Mouse (Mus musculus) gastrocnemius, adult 2 months (tissue): Measurements from ENCODE around the gene Smdt1. TPM values are rescaled to one million over a fixed set of nuclear protein-coding genes. Genes with fewer than 3 reads are reported as not detected.

Source experiments
- DNase-seq: peaks from one replicate; pipeline ENCODE4 v3.0.0; 2022
- H3K27ac ChIP-seq: fragments of 200-600 bp; 2 replicates; pipeline ENCODE4 v1.8.1; 2022; ENCODE audit warnings: mild to moderate bottlenecking
- H3K4me3 ChIP-seq: fragments of 200-600 bp; 2 replicates; pipeline ENCODE4 v1.8.1; 2022; ENCODE audit warnings: mild to moderate bottlenecking, moderate library complexity
- CTCF ChIP-seq: fragments of 200-600 bp; IDR thresholded peaks from 2 replicates; pipeline ENCODE4 v1.8.1; 2022; ENCODE audit warnings: antibody characterized with exemption, mild to moderate bottlenecking, moderate library complexity
- intact Hi-C: fragments of 180-260 bp; cut with DNase I; formaldehyde crosslinking; loops from one replicate; pipeline ENCODE4 v1.15.1; 2025
- total RNA-seq, 2 experiments: library from RNA; stranded (reverse); gene quantifications; 2 replicates each; pipeline ENCODE4 v1.2.3; 2021

Smdt1 gene
- total RNA-seq, 2 experiments from 2014 or later, result 134 to 141 TPM

DNA sequence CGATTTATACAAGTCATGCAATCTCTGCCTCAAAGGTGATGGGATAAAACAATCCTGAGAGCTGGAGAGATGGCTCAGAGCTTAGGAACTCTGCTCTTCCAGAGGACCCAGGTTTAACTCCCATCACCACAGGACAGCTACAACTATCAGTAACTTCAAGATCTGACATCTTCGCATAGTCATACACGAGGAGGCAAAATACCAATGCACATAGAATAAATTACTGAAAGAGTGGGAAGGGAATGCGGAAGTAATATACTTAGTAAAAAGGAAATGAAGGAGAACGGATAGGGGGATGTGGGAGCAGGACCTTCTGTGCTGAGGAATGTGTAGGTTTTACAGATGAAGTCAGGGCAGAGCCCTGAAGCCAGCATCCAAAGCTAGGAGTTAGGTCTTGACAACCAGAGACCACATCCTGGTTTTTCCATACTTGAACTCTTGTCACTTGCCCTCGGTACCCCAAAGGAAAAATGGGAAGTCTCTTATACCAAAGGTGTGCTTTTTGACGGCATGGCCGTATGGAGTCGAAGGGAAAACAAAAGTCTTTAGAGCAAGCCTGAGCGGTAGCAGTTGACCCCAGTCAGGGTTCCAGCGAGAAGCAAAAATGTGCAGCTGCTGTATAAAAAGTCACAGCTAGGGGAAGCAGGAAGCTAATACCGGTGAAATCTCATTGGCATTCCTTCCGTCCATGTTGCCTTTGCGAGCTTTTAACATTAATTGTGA lies 8.0 kb downstream of the Smdt1 start:
- intact Hi-C loops, result loop anchor here (10.0 kb wide), 2 partner anchors 282 to 492 kb away; partner anchors contain the start of genes Mei1 and Tob2
- Histone ChIP-seq H3K27ac (peak overlapping the region; percentile 99), H3K4me3 (peak overlapping the region; percentile 75)
- DNase-seq, result no peak
- TF ChIP-seq CTCF, result no peak; the same call in 1 of the 2 replicates

GRCm38 (mm10) chr15:82347303-82347676 lies 8.5 kb downstream of the Smdt1 start:
- H3K4me3 ChIP-seq, result peak overlapping the region; percentile 75
- no peak for DNase-seq
- intact Hi-C loops, result loop anchor here (10.0 kb wide), 2 partner anchors 282 to 492 kb away; partner anchors contain the start of genes Mei1 and Tob2
- TF ChIP-seq CTCF, result no peak
- peak overlapping the region; percentile 99 for H3K27ac ChIP-seq

DNA sequence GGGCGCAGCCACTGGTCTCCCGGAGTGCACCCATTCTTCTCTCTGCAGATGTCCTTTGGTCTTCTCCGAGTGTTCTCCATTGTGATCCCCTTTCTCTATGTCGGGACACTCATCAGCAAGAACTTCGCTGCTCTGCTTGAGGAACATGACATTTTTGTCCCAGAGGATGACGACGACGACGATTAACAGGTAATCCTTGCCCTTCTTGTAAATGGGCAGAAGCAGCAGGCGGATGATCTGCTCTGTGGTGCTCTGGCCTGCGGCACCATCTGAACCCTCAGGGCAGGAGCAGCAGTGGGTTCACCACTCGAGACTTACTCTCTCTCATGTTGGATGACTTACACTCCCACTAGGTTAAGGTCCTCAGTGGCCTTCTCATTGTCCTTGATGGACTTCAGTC lies 9.1 kb downstream of the Smdt1 start:
- H3K27ac ChIP-seq, result peak overlapping the region; percentile 99; the same call in 1 of the 2 replicates
- no peak for DNase-seq
- TF ChIP-seq CTCF, result no peak
- intact Hi-C loops, result loop anchor here (10.0 kb wide), 2 partner anchors 283 to 493 kb away; partner anchors contain the start of genes Mei1 and Tob2
- H3K4me3 ChIP-seq, result peak overlapping the region; percentile 75; the same call in 1 of the 2 replicates

DNA sequence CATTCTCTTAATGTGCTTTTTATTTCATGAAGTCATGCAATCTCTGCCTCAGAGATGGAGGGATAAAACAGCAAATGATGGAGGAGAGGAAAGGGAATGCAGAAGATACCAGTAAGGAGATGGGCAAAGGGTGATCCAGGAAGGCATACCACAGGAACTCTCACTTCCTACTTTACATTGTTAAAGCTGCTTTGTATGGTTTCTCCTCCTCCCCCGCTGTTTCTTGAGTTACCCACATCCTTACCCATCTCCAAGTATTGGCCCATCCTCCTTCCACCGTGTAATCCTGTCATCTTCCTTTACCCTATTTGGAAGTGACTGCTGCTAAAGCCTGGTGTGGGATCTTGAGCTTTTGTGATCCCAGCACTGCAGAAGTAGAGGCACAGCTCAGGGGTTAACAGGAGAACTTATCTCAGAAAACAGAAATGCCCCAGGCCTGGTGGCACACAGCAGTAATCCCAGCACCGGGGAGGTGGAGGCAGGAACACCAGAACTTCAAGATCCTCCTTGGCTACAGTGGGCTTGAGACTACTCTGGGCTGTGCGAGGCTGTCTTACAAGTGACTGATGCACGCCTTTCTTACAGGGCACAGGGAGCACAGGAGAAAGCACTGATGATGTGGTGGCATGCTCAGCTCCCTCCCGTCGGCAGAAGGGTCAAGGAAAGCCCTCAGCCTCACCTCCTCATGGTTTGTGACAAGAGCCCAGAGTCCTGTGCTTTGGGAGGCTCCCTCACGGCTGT lies 9.7 kb downstream of the Smdt1 start:
- no peak for TF ChIP-seq CTCF
- intact Hi-C loops, result loop anchor here (10.0 kb wide), 2 partner anchors 284 to 494 kb away; partner anchors contain the start of genes Mei1 and Tob2
- Histone ChIP-seq H3K4me3 (no peak overlapping the region), H3K27ac (peak overlapping the region; percentile 16; the same call in 1 of the 2 replicates)
- DNase-seq, result no peak

GRCm38 (mm10) chr15:82348999-82349341 lies 10.2 kb downstream of the Smdt1 start:
- no peak overlapping the region for H3K4me3 ChIP-seq
- peak overlapping the region; percentile 16; the same call in 1 of the 2 replicates for H3K27ac ChIP-seq
- no peak for DNase-seq
- TF ChIP-seq CTCF, result no peak
- intact Hi-C loops, result loop anchor here (10.0 kb wide), 2 partner anchors 284 to 494 kb away; partner anchors contain the start of genes Mei1 and Tob2

DNA sequence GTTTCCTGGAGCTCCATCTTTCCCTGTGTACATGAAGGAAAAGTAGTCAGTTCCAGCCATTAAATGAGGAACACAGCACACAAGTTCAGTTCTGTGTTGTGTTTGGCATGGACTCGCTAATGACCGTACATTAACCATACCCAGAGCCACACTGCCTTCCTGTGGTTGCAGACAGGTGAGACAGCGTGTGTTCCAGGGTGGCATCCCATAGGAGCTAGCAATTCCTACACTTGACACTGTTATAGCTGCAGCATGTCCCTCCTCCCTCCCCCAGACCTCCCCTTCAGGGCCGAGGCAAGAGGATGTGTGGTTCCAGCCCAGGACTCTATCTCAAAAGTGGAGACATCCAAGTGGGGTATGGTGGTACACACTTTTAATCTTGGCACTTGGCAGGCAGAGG lies 11.6 kb downstream of the Smdt1 start:
- Histone ChIP-seq H3K4me3 (no peak overlapping the region), H3K27ac (no peak overlapping the region)
- TF ChIP-seq CTCF, result no peak
- DNase-seq, result no peak
- intact Hi-C loops, result no loop called here

- H3K4me3 ChIP-seq, result no peak overlapping the region
- DNase-seq, result no peak
- no peak overlapping the region for H3K27ac ChIP-seq
- intact Hi-C loops, result no loop called here
- TF ChIP-seq CTCF, result no peak
Observed at GRCm38 (mm10) chr15:82351480-82351879, 12.7 kb downstream of the Smdt1 start.

GRCm38 (mm10) chr15:82353078-82353744 lies 14.5 kb downstream of the Smdt1 start:
- peak overlapping the region; percentile 99 for H3K27ac ChIP-seq
- H3K4me3 ChIP-seq, result peak overlapping the region; percentile 87
- no peak for TF ChIP-seq CTCF
- DNase-seq, result no peak
- intact Hi-C loops, result no loop called here

DNA sequence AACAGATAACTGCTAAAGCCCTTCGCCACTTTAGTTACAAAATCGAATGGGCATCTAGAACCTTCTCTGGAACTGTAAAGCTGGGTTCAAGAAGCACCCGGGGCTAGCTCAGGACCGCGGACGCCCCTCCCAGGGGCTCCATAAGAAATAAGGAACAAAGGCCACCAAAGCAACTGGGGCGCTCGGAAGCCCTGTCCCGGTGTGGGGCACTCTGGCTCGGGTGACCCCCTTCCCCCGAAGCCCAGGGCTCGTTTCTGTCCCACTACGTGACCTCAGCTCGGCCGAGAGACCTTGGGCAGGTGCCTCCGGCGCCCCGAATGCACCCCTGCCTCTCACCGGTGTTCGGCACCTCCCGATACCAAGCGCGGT lies 15.0 kb downstream of the Smdt1 start:
- peak overlapping the region; percentile 87 for H3K4me3 ChIP-seq
- intact Hi-C loops, result loop anchor here (2.0 kb wide), 2 partner anchors 27 to 63 kb away; partner anchors contain the start of gene Cyp2d22
- H3K27ac ChIP-seq, result peak overlapping the region; percentile 99
- DNase-seq, result no peak
- TF ChIP-seq CTCF, result no peak

GRCm38 (mm10) chr15:82354126-82354945 lies 15.6 kb downstream of the Smdt1 start, which contains the start of gene Ndufa6:
Gene Ndufa6 (minus strand): TSS chr15:82354322.
- Histone ChIP-seq H3K4me3 (peak within 1 kb of the TSS; percentile 87), H3K27ac (peak within 1 kb of the TSS; percentile 99)
- no peak; the same call in 1 of the 2 replicates for TF ChIP-seq CTCF
- intact Hi-C loops, result loop anchor here (2.0 kb wide), 2 partner anchors 26 to 62 kb away; partner anchors contain the start of gene Cyp2d22
- peak; percentile 99 for DNase-seq

DNA sequence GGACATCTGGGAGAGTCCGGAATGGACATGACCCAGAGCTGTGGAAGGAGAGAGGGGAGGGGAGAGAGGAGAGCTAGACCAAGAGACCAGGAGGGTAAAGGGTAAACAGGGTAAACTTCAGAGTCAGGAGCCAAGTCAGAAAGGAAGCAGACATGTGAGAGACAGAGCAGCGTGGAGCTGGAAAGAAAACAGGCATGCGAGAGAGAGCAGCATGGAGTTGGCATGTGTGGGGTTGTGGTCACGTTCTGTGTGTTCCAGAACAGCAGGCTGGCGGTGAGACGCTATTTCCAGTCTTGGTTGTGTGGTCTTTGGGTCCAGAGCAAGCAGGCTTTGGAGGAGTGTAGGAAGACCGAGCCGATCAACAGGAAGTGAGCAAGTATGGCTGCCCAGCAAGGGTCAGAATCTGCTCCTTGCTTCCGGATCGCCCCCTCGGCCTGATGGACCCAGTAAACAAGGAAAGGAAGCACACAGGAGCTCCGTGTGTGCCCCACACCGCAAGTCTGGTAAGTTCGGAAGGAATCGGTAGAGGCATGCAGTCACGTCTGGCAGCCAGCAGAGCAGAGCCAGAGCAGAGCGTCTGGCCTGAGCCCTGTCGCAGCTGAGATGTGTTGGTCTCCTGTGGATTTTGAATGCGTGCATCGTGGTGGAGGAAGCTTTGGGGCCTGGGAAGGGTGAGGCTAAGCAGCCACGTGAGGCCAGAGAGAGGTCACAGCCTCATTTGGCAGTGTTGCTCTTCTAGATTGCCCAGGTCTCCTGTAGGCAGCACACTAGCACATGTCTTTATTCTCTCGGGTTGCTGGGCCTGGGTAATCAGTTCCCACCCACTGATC lies 19.9 kb downstream of the Smdt1 start:
- peak; percentile 49 for DNase-seq
- Histone ChIP-seq H3K27ac (peak overlapping the region; percentile 82), H3K4me3 (peak overlapping the region; percentile 46)
- intact Hi-C loops, result no loop called here
- TF ChIP-seq CTCF, result no peak
